Mouse (Mus musculus) cortical plate, adult 2 months (tissue): ENCODE data around the gene Slc25a27. TPM values are rescaled to one million over a fixed set of nuclear protein-coding genes. Genes with fewer than 3 reads are reported as not detected.

ENCODE experiments used
- H3K27ac ChIP-seq: fragments of 200-500 bp; 2 replicates; pipeline ENCODE4 v1.5.1; 2012; ENCODE audit warnings: low read length, control low read depth, inconsistent platforms; ENCODE audit not compliant: insufficient read depth
- H3K4me1 ChIP-seq: fragments of 200-500 bp; 2 replicates; pipeline ENCODE4 v1.6.1; 2011; ENCODE audit warnings: low read length; ENCODE audit not compliant: control insufficient read depth, insufficient read depth
- H3K4me3 ChIP-seq: fragments of 200-500 bp; 2 replicates; pipeline ENCODE4 v1.5.1; 2011; ENCODE audit warnings: mild to moderate bottlenecking, low read length, control low read depth; ENCODE audit not compliant: insufficient read depth
- CTCF ChIP-seq: fragments of 200-500 bp; IDR thresholded peaks from 2 replicates; pipeline ENCODE4 v1.5.1; 2011; ENCODE audit warnings: mild to moderate bottlenecking, control low read depth, low read length; ENCODE audit not compliant: insufficient read depth; ENCODE audit errors: extremely low read depth
- POLR2A ChIP-seq: fragments of 200-500 bp; IDR thresholded peaks from 2 replicates; pipeline ENCODE4 v1.6.1; 2011; ENCODE audit warnings: mild to moderate bottlenecking, low read length, control low read depth; ENCODE audit not compliant: insufficient read depth; ENCODE audit errors: extremely low read depth
- polyA plus RNA-seq: library from polyadenylated mRNA; depleted of rRNA; stranded (reverse); fragments of >200 nt; gene quantifications from 2 replicates; pipeline ENCODE4 v1.2.3, GENCODE M21; 2012

Slc25a27 gene
- polyA plus RNA-seq, 1 experiment = 51.5 TPM

- Histone ChIP-seq H3K4me1 (no peaks in the 10 kb centered on the region), H3K27ac (0 out of 2 replicates have a peak overlapping the region, but pooled peaks have one; percentile 34), H3K4me3 (no peak overlapping the region)
- no peak for TF ChIP-seq POLR2A
These were observed 20.1 kb downstream of the Slc25a27 start for GRCm38 (mm10) chr17:43646925-43647324.

GRCm38 (mm10) chr17:43645136-43645535 lies 21.9 kb downstream of the Slc25a27 start:
- Histone ChIP-seq H3K4me1 (no peaks in the 10 kb centered on the region), H3K27ac (no peak overlapping the region), H3K4me3 (no peak overlapping the region)
- TF ChIP-seq CTCF (no peak), POLR2A (no peak)

- no peak overlapping the region for H3K27ac ChIP-seq
- TF ChIP-seq POLR2A = no peak
- no peak overlapping the region for H3K4me3 ChIP-seq
- H3K4me1 ChIP-seq = no peaks in the 10 kb centered on the region
These were observed 22.6 kb downstream of the Slc25a27 start for GRCm38 (mm10) chr17:43644375-43644774.

GRCm38 (mm10) chr17:43643191-43643590 lies 23.8 kb downstream of the Slc25a27 start:
- Histone ChIP-seq H3K27ac (no peak overlapping the region), H3K4me3 (no peak overlapping the region), H3K4me1 (no peaks in the 10 kb centered on the region)
- TF ChIP-seq CTCF (no peak), POLR2A (no peak)

GRCm38 (mm10) chr17:43640825-43641224 lies 26.2 kb downstream of the Slc25a27 start:
- Histone ChIP-seq H3K4me1 (no peaks in the 10 kb centered on the region), H3K4me3 (no peak overlapping the region), H3K27ac (no peak overlapping the region)
- TF ChIP-seq POLR2A (no peak), CTCF (no peak)

- no peaks in the 10 kb centered on the region for H3K4me1 ChIP-seq
- H3K4me3 ChIP-seq = no peak overlapping the region
- no peak for TF ChIP-seq CTCF
- no peak for TF ChIP-seq POLR2A
- H3K27ac ChIP-seq = no peak overlapping the region
These were observed 29.9 kb downstream of the Slc25a27 start for GRCm38 (mm10) chr17:43637146-43637545.

- TF ChIP-seq CTCF (no peak), POLR2A (no peak)
- Histone ChIP-seq H3K27ac (no peak overlapping the region), H3K4me3 (no peak overlapping the region), H3K4me1 (no peaks in the 10 kb centered on the region)
These were observed 36.6 kb downstream of the Slc25a27 start for GRCm38 (mm10) chr17:43630427-43630760.

GRCm38 (mm10) chr17:43629496-43630426 lies 37.3 kb downstream of the Slc25a27 start, which contains the start of gene Tdrd6:
Gene Tdrd6 (minus strand): TSS chr17:43630299.
- TF ChIP-seq POLR2A = no peak
- no peak for TF ChIP-seq CTCF
- Histone ChIP-seq H3K4me1 (no peaks in the 10 kb centered on the region), H3K4me3 (no peak within 1 kb of the TSS), H3K27ac (no peak within 1 kb of the TSS)

GRCm38 (mm10) chr17:43629026-43629495 lies 38.0 kb downstream of the Slc25a27 start:
- no peak for TF ChIP-seq POLR2A
- TF ChIP-seq CTCF = no peak
- Histone ChIP-seq H3K27ac (no peak overlapping the region), H3K4me3 (no peak overlapping the region), H3K4me1 (no peaks in the 10 kb centered on the region)

GRCm38 (mm10) chr17:43628246-43628645 lies 38.8 kb downstream of the Slc25a27 start:
- Histone ChIP-seq H3K4me3 (no peak overlapping the region), H3K4me1 (no peaks in the 10 kb centered on the region), H3K27ac (no peak overlapping the region)
- no peak for TF ChIP-seq CTCF
- no peak for TF ChIP-seq POLR2A
